Mouse (Mus musculus) kidney, embryonic 16.5 days (tissue): Measurements from ENCODE around the gene Gpbp1. TPM values are rescaled to one million over a fixed set of nuclear protein-coding genes. Genes with fewer than 3 reads are reported as not detected.

Experiments used
- ATAC-seq: fragments of 200-750 bp; cut with Nextera tagmentation; 2 replicates; pipeline ENCODE4 v1.8.0; 2017; ENCODE audit warnings: moderate TSS enrichment; ENCODE audit not compliant: low FRiP score, low TSS enrichment
- H3K27ac ChIP-seq: fragments of 300-500 bp; sonication (generic); 2 replicates; pipeline ENCODE4 v1.5.1; 2014; ENCODE audit warnings: low read length
- H3K27me3 ChIP-seq: fragments of 300-500 bp; sonication (generic); 2 replicates; pipeline ENCODE4 v1.6.1; 2014; ENCODE audit warnings: low read length, control low read depth, mixed read lengths; ENCODE audit not compliant: insufficient read depth
- H3K36me3 ChIP-seq: fragments of 300-500 bp; sonication (generic); 2 replicates; pipeline ENCODE4 v1.6.1; 2014; ENCODE audit warnings: low read length, control low read depth, mixed read lengths; ENCODE audit not compliant: insufficient read depth
- H3K4me1 ChIP-seq: fragments of 300-500 bp; sonication (generic); 2 replicates; pipeline ENCODE4 v1.6.1; 2014; ENCODE audit warnings: low read length, control low read depth, mixed read lengths; ENCODE audit not compliant: insufficient read depth
- H3K4me2 ChIP-seq: fragments of 300-500 bp; sonication (generic); replicated peaks from 2 replicates; pipeline ENCODE4 v1.6.1; 2014; ENCODE audit warnings: low read depth, low read length
- H3K4me3 ChIP-seq: fragments of 300-500 bp; sonication (generic); 2 replicates; pipeline ENCODE4 v1.5.1; 2014; ENCODE audit warnings: mild to moderate bottlenecking, low read length
- H3K9ac ChIP-seq: fragments of 300-500 bp; sonication (generic); replicated peaks from 2 replicates; pipeline ENCODE4 v1.6.1; 2014; ENCODE audit warnings: low read length
- H3K9me3 ChIP-seq: fragments of 300-500 bp; sonication (generic); 2 replicates; pipeline ENCODE4 v1.6.1; 2016; ENCODE audit warnings: low read length, control low read depth
- WGBS: fragments of 180-500 bp; shearing (Covaris S2); extraction: QIAGEN DNeasy Blood & Tissue Kit; methylation state at CpG from one replicate; pipeline ENCODE4 v1.1.7; 2014; 5-methylcytosine and 5-hydroxymethylcytosine counted together
- polyA plus RNA-seq: library from polyadenylated mRNA; unstranded; fragments of >200 nt; fragmentation: Nextera tagmentation; extraction: Ambion mirVana; gene quantifications from 2 replicates; pipeline ENCODE4 v1.2.1, GENCODE M21; 2015

Gene Gpbp1
- polyA plus RNA-seq, 1 experiment from 2014 or later = 80.5 TPM

- Histone ChIP-seq H3K27ac (no peak overlapping the region), H3K36me3 (no peaks in the 10 kb centered on the region), H3K4me1 (no peaks in the 10 kb centered on the region), H3K9ac (no peak overlapping the region), H3K4me3 (no peak overlapping the region), H3K4me2 (no peak overlapping the region), H3K9me3 (peaks cover 3% of the 10 kb centered on the region; the same call in 1 of the 2 replicates), H3K27me3 (no peaks in the 10 kb centered on the region)
- no peak for ATAC-seq
- WGBS = 68% methylated on average over 12 of the region's 12 CpGs
Measured at GRCm38 (mm10) chr13:111384011-111384985, 105.6 kb downstream of the Gpbp1 start.

Other genes starting within 250 kb of the Gpbp1 start
- gene Actbl2, start 235.1 kb downstream of the Gpbp1 start, polyA plus RNA-seq = not detected in 2 replicates
- gene Gm49496, start 59.8 kb upstream of the Gpbp1 start, polyA plus RNA-seq = not detected in 2 replicates
- not detected in 2 replicates for gene Gm10198, start 102.7 kb upstream of the Gpbp1 start, polyA plus RNA-seq
- gene Mier3, start 190.9 kb upstream of the Gpbp1 start, polyA plus RNA-seq = 18.3 and 21.0 TPM in 2 replicates